Mouse (Mus musculus): ENCODE measurements around the gene Taf7l. TPM values are rescaled to one million over a fixed set of nuclear protein-coding genes. Genes with fewer than 3 reads are reported as not detected.

The Taf7l gene
- polyA plus RNA-seq (2015; fragmentation: Illumina TruSeq; extraction: RNeasy Lipid Tissue Mini Kit (QIAGEN cat#74804); ENCODE audit: insufficient read depth, low replicate concordance): not detected

GRCm38 (mm10) chrX:134476290-134476689, at the start of gene Taf7l:
Gene Taf7l, minus strand, starts transcription at chrX:134476490.

Other genes starting within 250 kb of the Taf7l start
- gene Trmt2b, start 199.5 kb downstream of the Taf7l start, polyA plus RNA-seq (2015; fragmentation: Illumina TruSeq; extraction: RNeasy Lipid Tissue Mini Kit (QIAGEN cat#74804); ENCODE audit: insufficient read depth, low replicate concordance): 44.7 TPM
- gene Tmem35a, start 181.3 kb downstream of the Taf7l start, polyA plus RNA-seq (2015; fragmentation: Illumina TruSeq; extraction: RNeasy Lipid Tissue Mini Kit (QIAGEN cat#74804); ENCODE audit: insufficient read depth, low replicate concordance): 24.5 TPM
- gene Cenpi, start 168.4 kb downstream of the Taf7l start, polyA plus RNA-seq (2015; fragmentation: Illumina TruSeq; extraction: RNeasy Lipid Tissue Mini Kit (QIAGEN cat#74804); ENCODE audit: insufficient read depth, low replicate concordance): 5.6 TPM
- 0.22 TPM for gene Drp2, start 71.9 kb downstream of the Taf7l start, polyA plus RNA-seq (2015; fragmentation: Illumina TruSeq; extraction: RNeasy Lipid Tissue Mini Kit (QIAGEN cat#74804); ENCODE audit: insufficient read depth, low replicate concordance)
- 31.7 TPM for gene Timm8a1, start 65.4 kb upstream of the Taf7l start, polyA plus RNA-seq (2015; fragmentation: Illumina TruSeq; extraction: RNeasy Lipid Tissue Mini Kit (QIAGEN cat#74804); ENCODE audit: insufficient read depth, low replicate concordance)
- gene Btk, start 107.1 kb upstream of the Taf7l start, polyA plus RNA-seq (2015; fragmentation: Illumina TruSeq; extraction: RNeasy Lipid Tissue Mini Kit (QIAGEN cat#74804); ENCODE audit: insufficient read depth, low replicate concordance): 160 TPM
- gene Rpl36a, start 109.2 kb upstream of the Taf7l start, polyA plus RNA-seq (2015; fragmentation: Illumina TruSeq; extraction: RNeasy Lipid Tissue Mini Kit (QIAGEN cat#74804); ENCODE audit: insufficient read depth, low replicate concordance): 2,281 TPM
- gene Gla, start 124.6 kb upstream of the Taf7l start, polyA plus RNA-seq (2015; fragmentation: Illumina TruSeq; extraction: RNeasy Lipid Tissue Mini Kit (QIAGEN cat#74804); ENCODE audit: insufficient read depth, low replicate concordance): 4.7 TPM
- 167 TPM for gene Hnrnph2, start 124.7 kb upstream of the Taf7l start, polyA plus RNA-seq (2015; fragmentation: Illumina TruSeq; extraction: RNeasy Lipid Tissue Mini Kit (QIAGEN cat#74804); ENCODE audit: insufficient read depth, low replicate concordance)
- 3.2 TPM for gene Armcx4, start 210.0 kb upstream of the Taf7l start, polyA plus RNA-seq (2015; fragmentation: Illumina TruSeq; extraction: RNeasy Lipid Tissue Mini Kit (QIAGEN cat#74804); ENCODE audit: insufficient read depth, low replicate concordance)
- 10.3 TPM for gene Armcx1, start 241.5 kb upstream of the Taf7l start, polyA plus RNA-seq (2015; fragmentation: Illumina TruSeq; extraction: RNeasy Lipid Tissue Mini Kit (QIAGEN cat#74804); ENCODE audit: insufficient read depth, low replicate concordance)

Data from spleen, adult 10 weeks (tissue).